Mouse (Mus musculus): ENCODE results near the gene Slc4a10. TPM values are rescaled to one million over a fixed set of nuclear protein-coding genes. Genes with fewer than 3 reads are reported as not detected.

Gene Slc4a10
- polyA plus RNA-seq, 1 experiment from 2014 or later = 0.11 TPM

DNA sequence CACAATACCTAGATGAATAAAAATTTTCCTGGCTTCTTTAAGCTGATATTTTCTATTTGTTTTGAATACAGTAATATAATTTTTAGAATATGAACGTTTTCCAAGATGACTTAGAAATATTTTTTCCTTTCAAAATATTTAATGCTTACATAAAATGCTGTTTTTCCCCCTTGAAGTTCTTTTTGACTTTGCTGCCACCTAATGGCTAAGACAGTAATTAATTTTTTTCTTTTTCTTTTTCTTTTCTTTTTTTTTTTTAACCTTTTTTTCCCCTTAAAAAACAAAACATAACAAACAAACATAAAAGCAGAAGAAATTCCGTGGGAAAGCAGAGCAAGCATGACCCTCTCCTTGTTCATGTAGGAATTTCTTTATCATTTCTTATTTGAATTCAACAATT lies 239.6 kb downstream of the Slc4a10 start:
- H3K4me3 ChIP-seq = no peak overlapping the region
- H3K36me3 ChIP-seq = no peaks in the 10 kb centered on the region
- no peak overlapping the region for H3K4me2 ChIP-seq
- no peak overlapping the region for H3K27ac ChIP-seq
- no peaks in the 10 kb centered on the region for H3K27me3 ChIP-seq (replicated peaks)
- H3K9ac ChIP-seq = no peak overlapping the region
- ATAC-seq = no peak
- H3K9me3 ChIP-seq (replicated peaks) = no peaks in the 10 kb centered on the region
- 1% methylated on average over 2 of the region's 2 CpGs for WGBS (ENCODE audit: insufficient replicate concordance)
- no peaks in the 10 kb centered on the region for H3K4me1 ChIP-seq

DNA sequence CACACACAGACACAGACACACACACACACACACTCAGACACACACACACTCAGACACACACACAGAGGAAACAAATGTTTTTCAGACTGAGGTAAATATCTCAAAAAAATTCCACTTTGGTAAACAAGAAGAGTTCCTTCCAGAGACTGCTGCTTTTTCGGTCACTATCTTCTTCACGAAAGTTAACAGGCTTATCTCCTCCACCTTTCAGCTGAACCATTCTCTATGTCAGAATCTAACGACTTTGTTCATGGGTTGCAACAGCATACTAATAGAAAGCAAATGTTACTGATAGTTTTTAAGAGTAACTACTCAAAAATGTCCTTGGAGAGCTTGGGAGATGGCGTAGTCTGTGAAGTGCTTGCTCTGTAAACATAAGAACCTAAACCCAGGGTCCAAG lies 241.3 kb downstream of the Slc4a10 start:
- no peaks in the 10 kb centered on the region for H3K36me3 ChIP-seq
- WGBS (ENCODE audit: insufficient replicate concordance) = 34% methylated on average over 4 of the region's 4 CpGs
- H3K9ac ChIP-seq = no peak overlapping the region
- H3K4me3 ChIP-seq = no peak overlapping the region
- no peak for ATAC-seq
- no peak overlapping the region for H3K4me2 ChIP-seq
- no peak overlapping the region for H3K27ac ChIP-seq
- H3K27me3 ChIP-seq (replicated peaks) = no peaks in the 10 kb centered on the region
- no peaks in the 10 kb centered on the region for H3K9me3 ChIP-seq (replicated peaks)
- no peaks in the 10 kb centered on the region for H3K4me1 ChIP-seq

DNA sequence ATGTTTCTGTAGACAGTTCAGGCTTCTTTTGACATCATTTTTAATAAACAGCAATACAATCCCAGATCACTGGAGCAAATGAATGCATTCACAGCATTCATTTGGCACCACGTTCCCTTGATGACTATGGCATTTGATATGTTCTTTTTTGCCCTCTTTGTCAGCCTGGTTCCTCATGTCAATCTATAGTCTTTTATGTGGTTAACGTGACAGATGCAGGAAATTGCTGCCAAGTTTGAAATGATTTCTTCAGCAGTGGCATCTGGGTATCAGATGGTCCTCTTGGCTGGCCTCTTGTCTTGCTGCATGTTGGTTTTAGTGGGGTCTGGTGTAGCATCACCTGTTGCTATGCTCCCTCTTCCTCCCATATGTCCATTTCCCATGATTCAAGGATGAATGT lies 247.6 kb downstream of the Slc4a10 start:
- ATAC-seq = no peak
- no peaks in the 10 kb centered on the region for H3K4me1 ChIP-seq
- no peak overlapping the region for H3K4me2 ChIP-seq
- H3K36me3 ChIP-seq = no peaks in the 10 kb centered on the region
- no peaks in the 10 kb centered on the region for H3K9me3 ChIP-seq (replicated peaks)
- H3K9ac ChIP-seq = no peak overlapping the region
- no peak overlapping the region for H3K4me3 ChIP-seq
- no peaks in the 10 kb centered on the region for H3K27me3 ChIP-seq (replicated peaks)
- no peak overlapping the region for H3K27ac ChIP-seq
- 49% methylated on average over 2 of the region's 2 CpGs for WGBS (ENCODE audit: insufficient replicate concordance)

DNA sequence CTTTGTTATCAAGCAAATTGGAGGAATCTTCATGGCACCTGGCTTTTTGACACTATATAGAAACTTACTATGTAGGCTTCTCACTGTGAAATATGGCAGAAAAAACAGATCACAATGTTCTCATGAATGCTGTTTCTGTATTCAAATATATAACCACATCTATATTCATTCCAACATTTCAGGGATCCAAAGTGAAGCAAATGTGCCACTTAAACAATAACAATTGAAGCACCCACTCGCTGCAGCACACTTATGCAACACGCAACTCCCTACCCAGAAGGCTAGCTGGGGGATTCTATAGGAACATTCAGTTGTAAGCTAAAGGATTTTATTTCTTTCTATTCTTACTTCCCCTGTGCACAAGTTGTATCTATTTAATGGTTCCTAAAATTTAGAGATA lies 255.5 kb downstream of the Slc4a10 start:
- no peaks in the 10 kb centered on the region for H3K4me1 ChIP-seq
- no peaks in the 10 kb centered on the region for H3K36me3 ChIP-seq
- no peak overlapping the region for H3K4me3 ChIP-seq
- H3K27ac ChIP-seq = no peak overlapping the region
- no peak overlapping the region for H3K9ac ChIP-seq
- no peaks in the 10 kb centered on the region for H3K27me3 ChIP-seq (replicated peaks)
- no peak for ATAC-seq
- H3K4me2 ChIP-seq = no peak overlapping the region
- no peaks in the 10 kb centered on the region for H3K9me3 ChIP-seq (replicated peaks)
- 70% methylated on average over 2 of the region's 2 CpGs for WGBS (ENCODE audit: insufficient replicate concordance)

DNA sequence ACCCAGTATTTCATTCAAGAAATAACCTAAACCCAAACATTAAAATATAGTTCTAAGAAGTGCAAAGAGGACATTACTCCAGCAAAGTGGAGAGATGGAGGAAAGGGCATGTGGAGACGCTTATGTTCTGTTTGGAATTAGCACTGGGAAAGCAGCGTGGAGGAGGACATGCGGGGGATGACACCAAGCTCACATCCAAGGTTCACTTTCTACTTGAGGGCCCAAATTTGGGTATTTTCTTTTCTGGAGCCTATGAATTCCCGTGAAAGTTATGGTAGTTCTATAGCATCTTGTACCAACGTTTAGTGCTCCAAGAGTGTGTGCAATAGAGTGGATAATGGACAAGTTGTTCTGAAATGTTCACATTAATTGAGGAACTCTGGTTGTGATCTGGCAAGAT lies 260.7 kb downstream of the Slc4a10 start:
- Histone ChIP-seq H3K9me3 (replicated peaks) (no peaks in the 10 kb centered on the region), H3K27ac (no peak overlapping the region), H3K36me3 (no peaks in the 10 kb centered on the region), H3K27me3 (replicated peaks) (no peaks in the 10 kb centered on the region), H3K4me1 (no peaks in the 10 kb centered on the region), H3K9ac (no peak overlapping the region), H3K4me2 (no peak overlapping the region), H3K4me3 (no peak overlapping the region)
- WGBS (ENCODE audit: insufficient replicate concordance) = 73% methylated on average over 5 of the region's 5 CpGs
- ATAC-seq = no peak

DNA sequence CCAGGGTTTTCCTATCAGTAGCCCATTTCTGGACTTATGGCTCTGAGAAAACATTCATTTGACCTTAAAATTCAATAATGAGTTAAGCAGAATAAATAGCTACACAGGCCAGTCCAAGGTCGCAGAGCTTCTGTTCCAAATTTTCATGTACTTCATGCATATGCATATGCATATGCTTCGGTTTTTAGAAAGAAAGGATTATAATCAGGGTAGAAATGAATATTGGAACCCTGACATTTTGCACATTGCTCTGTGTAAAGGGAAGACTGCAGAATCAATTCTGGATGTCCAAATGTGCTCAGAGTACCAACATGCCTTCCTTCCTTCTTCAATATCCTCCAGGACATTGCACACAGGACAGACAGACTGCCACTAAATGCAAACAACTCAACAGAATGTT lies 261.2 kb downstream of the Slc4a10 start:
- ATAC-seq = no peak
- Histone ChIP-seq H3K9ac (no peak overlapping the region), H3K27ac (no peak overlapping the region), H3K4me2 (no peak overlapping the region), H3K4me1 (no peaks in the 10 kb centered on the region), H3K4me3 (no peak overlapping the region), H3K36me3 (no peaks in the 10 kb centered on the region), H3K9me3 (replicated peaks) (no peaks in the 10 kb centered on the region), H3K27me3 (replicated peaks) (no peaks in the 10 kb centered on the region)
- WGBS (ENCODE audit: insufficient replicate concordance) = 63% methylated on average over 2 of the region's 2 CpGs

DNA sequence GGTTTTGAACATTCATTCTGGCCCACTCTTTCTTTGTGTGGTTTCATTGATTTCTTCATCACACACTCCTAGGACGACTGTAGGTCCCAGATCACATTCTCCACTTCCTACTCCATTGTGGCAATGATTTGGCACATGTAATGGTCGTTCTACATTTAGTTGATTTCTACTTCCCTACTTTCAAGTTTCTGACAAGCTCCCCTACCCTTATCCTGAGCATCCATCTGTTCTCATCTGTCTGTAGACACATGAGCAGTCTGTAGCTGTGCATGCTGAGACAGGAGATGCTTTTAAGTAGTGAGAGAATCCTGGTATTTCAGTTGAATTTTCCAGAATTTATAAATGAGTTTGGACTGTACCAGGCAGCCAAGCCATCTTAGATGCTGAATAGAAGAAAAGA lies 270.7 kb downstream of the Slc4a10 start:
- H3K4me2 ChIP-seq = no peak overlapping the region
- no peaks in the 10 kb centered on the region for H3K9me3 ChIP-seq (replicated peaks)
- WGBS (ENCODE audit: insufficient replicate concordance) = 19% methylated on average over 2 of the region's 2 CpGs

DNA sequence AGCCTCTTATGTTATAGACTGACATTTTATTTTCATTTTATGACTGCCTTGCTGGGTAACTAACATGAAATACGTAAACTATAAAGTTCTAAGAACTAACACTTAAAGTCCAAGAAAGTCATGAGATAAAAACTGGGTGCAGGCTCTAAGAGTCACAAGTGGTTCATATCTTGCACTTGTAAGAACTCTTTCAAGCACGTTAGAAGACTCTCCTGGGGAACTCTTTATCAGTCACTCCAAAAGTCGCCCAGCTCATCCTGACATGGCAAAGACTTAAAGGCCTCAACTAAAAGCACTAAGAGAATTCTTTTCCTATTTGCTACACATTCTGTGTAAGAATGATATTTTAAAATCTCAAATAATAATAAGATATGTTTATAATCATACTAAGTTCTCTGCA lies 273.2 kb downstream of the Slc4a10 start:
- H3K4me3 ChIP-seq = no peak overlapping the region
- no peak overlapping the region for H3K9ac ChIP-seq
- no peaks in the 10 kb centered on the region for H3K9me3 ChIP-seq (replicated peaks)
- H3K36me3 ChIP-seq = no peaks in the 10 kb centered on the region
- 20% methylated on average over 3 of the region's 3 CpGs for WGBS (ENCODE audit: insufficient replicate concordance)
- no peaks in the 10 kb centered on the region for H3K27me3 ChIP-seq (replicated peaks)
- no peak overlapping the region for H3K4me2 ChIP-seq
- ATAC-seq = peak; percentile 84
- 0 out of 2 replicates have a peak overlapping the region, but pooled peaks have one; percentile 30 for H3K27ac ChIP-seq
- H3K4me1 ChIP-seq = peaks cover 5% of the 10 kb centered on the region; the same call in 1 of the 2 replicates

More for the DNA sequence above, 270.7 kb downstream of the Slc4a10 start:
- Histone ChIP-seq H3K27ac (no peak overlapping the region), H3K4me3 (no peak overlapping the region), H3K4me1 (peaks cover 5% of the 10 kb centered on the region; the same call in 1 of the 2 replicates), H3K36me3 (no peaks in the 10 kb centered on the region), H3K9ac (no peak overlapping the region), H3K27me3 (replicated peaks) (no peaks in the 10 kb centered on the region)
- ATAC-seq = no peak

DNA sequence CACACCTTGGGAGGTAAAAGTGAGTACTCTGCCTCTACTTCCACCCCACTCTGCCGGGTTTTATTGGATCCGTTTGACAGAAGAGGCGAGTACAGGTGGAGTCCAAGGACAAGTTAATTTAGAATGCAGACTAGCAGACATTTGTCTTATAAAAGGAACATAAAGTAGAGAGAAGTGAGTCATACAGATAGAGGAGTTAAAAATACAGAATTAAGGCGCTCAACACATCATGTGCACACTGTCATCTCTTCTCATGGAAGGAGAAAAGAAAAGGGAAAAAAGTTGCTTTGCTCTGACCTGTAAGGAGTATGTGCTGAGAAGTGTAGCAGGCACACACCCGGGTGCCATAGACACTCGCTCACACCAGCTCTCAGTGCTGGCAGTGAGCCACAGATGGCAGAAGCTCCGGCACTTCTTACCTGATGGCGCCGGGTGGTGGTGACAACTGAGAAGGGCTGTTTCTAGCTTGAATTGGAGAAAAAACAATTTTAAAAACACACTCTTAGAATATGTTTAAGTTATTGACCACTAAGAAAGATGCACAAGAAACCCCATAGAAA lies 276.9 kb downstream of the Slc4a10 start:
- no peaks in the 10 kb centered on the region for H3K9me3 ChIP-seq (replicated peaks)
- H3K4me1 ChIP-seq = peaks cover 5% of the 10 kb centered on the region; the same call in 1 of the 2 replicates
- no peaks in the 10 kb centered on the region for H3K36me3 ChIP-seq
- no peak overlapping the region for H3K27ac ChIP-seq
- WGBS (ENCODE audit: insufficient replicate concordance) = 73% methylated on average over 9 of the region's 9 CpGs
- H3K9ac ChIP-seq = no peak overlapping the region
- ATAC-seq = no peak
- H3K4me3 ChIP-seq = no peak overlapping the region
- no peaks in the 10 kb centered on the region for H3K27me3 ChIP-seq (replicated peaks)
- no peak overlapping the region for H3K4me2 ChIP-seq

DNA sequence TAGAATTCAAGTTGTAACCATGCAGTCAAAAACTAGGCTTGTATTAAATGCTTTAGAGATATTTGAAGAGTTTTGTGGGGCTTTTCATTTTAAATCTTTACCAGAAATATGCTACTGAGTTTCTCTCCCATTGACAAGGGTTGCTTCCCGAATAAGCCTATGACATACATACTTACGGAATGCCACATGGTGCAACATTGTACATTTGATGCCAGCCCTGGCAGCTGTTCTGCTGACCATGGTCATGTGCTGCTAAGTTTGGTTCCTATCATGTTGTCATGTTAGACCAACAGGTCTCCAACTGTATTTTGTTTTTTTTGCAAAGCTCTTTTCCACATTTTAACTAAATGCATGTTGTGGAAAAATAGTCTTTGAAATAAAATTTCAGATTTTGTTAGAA lies 279.1 kb downstream of the Slc4a10 start:
- no peaks in the 10 kb centered on the region for H3K27me3 ChIP-seq (replicated peaks)
- 75% methylated on average over 2 of the region's 2 CpGs for WGBS (ENCODE audit: insufficient replicate concordance)
- H3K4me2 ChIP-seq = no peak overlapping the region
- H3K9ac ChIP-seq = no peak overlapping the region
- H3K4me1 ChIP-seq = no peaks in the 10 kb centered on the region
- H3K9me3 ChIP-seq (replicated peaks) = no peaks in the 10 kb centered on the region
- no peaks in the 10 kb centered on the region for H3K36me3 ChIP-seq
- no peak for ATAC-seq
- no peak overlapping the region for H3K4me3 ChIP-seq
- no peak overlapping the region for H3K27ac ChIP-seq

DNA sequence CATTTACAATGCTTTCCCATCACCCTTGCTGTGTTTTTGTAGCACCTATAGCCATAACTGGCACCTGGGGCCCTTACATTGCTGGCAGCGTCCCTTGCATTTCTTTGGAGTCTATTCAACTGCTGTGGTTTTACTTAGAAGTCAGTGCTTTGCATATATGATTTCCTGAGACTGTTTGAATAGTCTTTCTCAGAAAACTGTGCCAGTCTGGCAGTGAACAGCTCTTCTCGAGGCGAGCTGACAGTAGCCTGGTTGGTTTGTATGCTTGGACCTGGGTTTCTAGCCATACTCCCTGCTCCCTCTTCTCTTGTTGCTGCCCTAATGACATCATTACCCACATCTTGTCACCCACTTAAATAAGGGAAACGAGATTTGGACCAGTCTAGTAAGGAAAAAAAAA lies 285.7 kb downstream of the Slc4a10 start:
- Histone ChIP-seq H3K4me2 (no peak overlapping the region), H3K36me3 (no peaks in the 10 kb centered on the region), H3K27me3 (replicated peaks) (no peaks in the 10 kb centered on the region), H3K4me3 (no peak overlapping the region), H3K27ac (no peak overlapping the region), H3K9me3 (replicated peaks) (no peaks in the 10 kb centered on the region), H3K4me1 (no peaks in the 10 kb centered on the region; the same call in 1 of the 2 replicates), H3K9ac (no peak overlapping the region)
- no peak for ATAC-seq
- WGBS (ENCODE audit: insufficient replicate concordance) = 53% methylated on average over 4 of the region's 4 CpGs

DNA sequence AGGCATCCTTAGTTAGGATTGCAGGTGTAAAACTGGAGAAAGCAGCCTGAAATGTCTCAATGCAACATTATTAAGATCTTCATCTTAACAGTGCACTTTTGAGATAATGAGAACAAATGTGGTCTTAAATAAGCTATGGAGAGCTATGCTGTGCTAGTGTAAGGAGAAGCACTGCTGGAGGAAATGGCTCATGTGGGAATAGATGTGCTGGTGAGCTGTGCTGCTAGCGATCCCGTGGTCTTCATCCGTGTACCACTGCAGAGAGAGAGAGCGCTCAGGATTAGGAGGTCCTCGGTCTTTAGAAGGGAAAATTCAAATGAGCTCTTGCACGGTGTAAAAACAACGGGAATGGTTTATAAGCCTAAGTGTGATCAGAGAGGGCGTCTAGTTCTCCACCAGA lies 286.2 kb downstream of the Slc4a10 start:
- Histone ChIP-seq H3K4me3 (no peak overlapping the region), H3K9me3 (replicated peaks) (no peaks in the 10 kb centered on the region), H3K27ac (no peak overlapping the region), H3K27me3 (replicated peaks) (no peaks in the 10 kb centered on the region), H3K9ac (no peak overlapping the region), H3K36me3 (no peaks in the 10 kb centered on the region), H3K4me2 (no peak overlapping the region), H3K4me1 (no peaks in the 10 kb centered on the region; the same call in 1 of the 2 replicates)
- WGBS (ENCODE audit: insufficient replicate concordance) = 70% methylated on average over 8 of the region's 8 CpGs
- ATAC-seq = no peak

Measured in liver, embryonic 12.5 days (tissue).